Mouse (Mus musculus): Measurements from ENCODE around the gene Rtkn2. TPM values are rescaled to one million over a fixed set of nuclear protein-coding genes. Genes with fewer than 3 reads are reported as not detected.

The Rtkn2 gene
- polyA plus RNA-seq, 1 experiment from 2014 or later = 14.0 TPM

DNA sequence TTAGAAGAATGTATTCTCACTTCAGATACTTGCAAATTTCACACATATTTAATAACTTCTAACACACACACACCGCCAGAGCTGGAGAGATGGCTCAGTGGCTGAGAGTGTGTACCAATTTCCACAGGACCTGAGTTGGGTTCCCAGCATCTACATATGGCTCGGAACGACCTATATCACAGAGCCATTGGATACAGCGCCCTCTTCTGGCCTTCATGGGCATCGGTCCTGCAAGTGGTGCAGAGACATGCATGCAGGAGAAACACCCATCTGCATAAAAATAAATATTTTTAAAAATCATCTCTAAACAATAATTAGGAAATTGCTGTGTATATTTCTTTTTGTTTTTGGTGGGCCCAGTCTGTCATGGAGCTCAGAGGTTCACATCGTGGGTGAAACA is 22.1 kb downstream of the Rtkn2 start:
- no peak for ATAC-seq (ENCODE audit: low FRiP score)
- Histone ChIP-seq H3K36me3 (no peaks in the 10 kb centered on the region), H3K27ac (no peak overlapping the region), H3K9me3 (replicated peaks) (no peaks in the 10 kb centered on the region), H3K4me3 (no peak overlapping the region), H3K27me3 (no peaks in the 10 kb centered on the region), H3K4me1 (peaks cover 2% of the 10 kb centered on the region), H3K9ac (no peak overlapping the region), H3K4me2 (replicated peaks) (no peak overlapping the region)
- 90% methylated on average over 6 of the region's 6 CpGs for WGBS

GRCm38 (mm10) chr10:68003651-68004422 is 24.5 kb downstream of the Rtkn2 start:
- peaks cover 2% of the 10 kb centered on the region for H3K4me1 ChIP-seq
- H3K9ac ChIP-seq = no peak overlapping the region
- no peak overlapping the region for H3K27ac ChIP-seq
- H3K27me3 ChIP-seq = no peaks in the 10 kb centered on the region
- H3K9me3 ChIP-seq (replicated peaks) = no peaks in the 10 kb centered on the region
- no peaks in the 10 kb centered on the region for H3K36me3 ChIP-seq
- H3K4me2 ChIP-seq (replicated peaks) = no peak overlapping the region
- no peak for ATAC-seq (ENCODE audit: low FRiP score)
- no peak overlapping the region for H3K4me3 ChIP-seq
- WGBS = 79% methylated on average over 18 of the region's 18 CpGs

GRCm38 (mm10) chr10:68005404-68005803 is 26.0 kb downstream of the Rtkn2 start:
- 84% methylated on average over 17 of the region's 17 CpGs for WGBS
- no peaks in the 10 kb centered on the region for H3K9me3 ChIP-seq (replicated peaks)
- no peak overlapping the region for H3K9ac ChIP-seq
- H3K4me2 ChIP-seq (replicated peaks) = no peak overlapping the region
- no peaks in the 10 kb centered on the region for H3K27me3 ChIP-seq
- no peak overlapping the region for H3K27ac ChIP-seq
- H3K36me3 ChIP-seq = no peaks in the 10 kb centered on the region
- no peak overlapping the region for H3K4me3 ChIP-seq
- no peak for ATAC-seq (ENCODE audit: low FRiP score)
- H3K4me1 ChIP-seq = no peaks in the 10 kb centered on the region; the same call in none of the 2 replicates

DNA sequence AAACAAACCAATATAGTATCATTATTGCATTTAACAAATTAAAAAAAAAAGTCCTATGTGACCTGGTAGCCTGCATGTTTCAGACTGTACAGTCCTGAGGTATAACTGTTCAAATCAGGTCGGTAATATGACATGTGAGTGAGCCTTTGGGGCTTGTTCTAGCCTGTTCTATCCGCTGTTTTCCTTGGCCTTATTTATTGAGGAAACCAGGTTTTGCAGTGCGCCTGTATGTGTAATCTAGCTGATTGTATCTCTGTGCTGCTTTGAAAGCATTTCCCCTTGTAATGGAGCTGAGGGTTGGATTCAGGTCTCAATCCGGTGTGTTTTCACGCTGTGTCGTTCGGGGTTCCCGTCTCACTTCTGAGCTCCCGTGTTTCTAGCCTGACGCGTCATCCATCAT is 27.1 kb downstream of the Rtkn2 start:
- ATAC-seq (ENCODE audit: low FRiP score) = no peak
- H3K27ac ChIP-seq = no peak overlapping the region
- H3K4me1 ChIP-seq = no peaks in the 10 kb centered on the region
- 87% methylated on average over 11 of the region's 11 CpGs for WGBS
- H3K9ac ChIP-seq = no peak overlapping the region
- no peaks in the 10 kb centered on the region for H3K9me3 ChIP-seq (replicated peaks)
- H3K4me3 ChIP-seq = no peak overlapping the region
- H3K36me3 ChIP-seq = peaks cover 7% of the 10 kb centered on the region; the same call in 1 of the 2 replicates
- no peak overlapping the region for H3K4me2 ChIP-seq (replicated peaks)
- H3K27me3 ChIP-seq = no peaks in the 10 kb centered on the region

DNA sequence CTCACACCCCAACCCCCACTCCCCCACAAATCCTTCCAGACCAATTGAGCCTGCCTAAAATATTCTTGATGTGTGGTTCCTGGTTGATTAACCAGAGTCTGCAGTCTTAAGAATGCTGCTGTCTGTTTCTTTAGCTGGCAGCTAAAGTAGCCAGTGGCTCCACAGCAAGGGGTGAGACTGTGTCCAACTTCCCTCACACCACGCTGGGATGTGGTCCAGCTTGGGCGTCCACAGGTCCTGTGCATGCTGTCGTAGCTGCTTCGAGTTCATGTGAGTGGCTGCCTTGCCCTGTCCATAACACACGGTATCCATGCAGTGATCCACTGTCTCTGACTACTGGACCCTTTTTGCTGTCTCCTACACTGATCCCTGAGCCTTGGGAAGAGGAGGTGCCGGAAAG is 27.7 kb downstream of the Rtkn2 start:
- Histone ChIP-seq H3K4me1 (no peaks in the 10 kb centered on the region), H3K9me3 (replicated peaks) (no peaks in the 10 kb centered on the region), H3K4me2 (replicated peaks) (no peak overlapping the region), H3K9ac (no peak overlapping the region), H3K27me3 (no peaks in the 10 kb centered on the region), H3K36me3 (peaks cover 13% of the 10 kb centered on the region; the same call in 1 of the 2 replicates), H3K4me3 (no peak overlapping the region), H3K27ac (no peak overlapping the region)
- 95% methylated on average over 6 of the region's 6 CpGs for WGBS
- no peak for ATAC-seq (ENCODE audit: low FRiP score)

- no peak overlapping the region for H3K9ac ChIP-seq
- no peak overlapping the region for H3K4me2 ChIP-seq (replicated peaks)
- H3K27ac ChIP-seq = no peak overlapping the region
- H3K4me3 ChIP-seq = no peak overlapping the region
- no peaks in the 10 kb centered on the region for H3K27me3 ChIP-seq
- WGBS = 90% methylated on average over 13 of the region's 13 CpGs
- no peaks in the 10 kb centered on the region for H3K9me3 ChIP-seq (replicated peaks)
- no peak for ATAC-seq (ENCODE audit: low FRiP score)
- no peaks in the 10 kb centered on the region for H3K4me1 ChIP-seq
- peaks cover 16% of the 10 kb centered on the region; the same call in 1 of the 2 replicates for H3K36me3 ChIP-seq
Measured at GRCm38 (mm10) chr10:68008198-68008955, 29.0 kb downstream of the Rtkn2 start.

GRCm38 (mm10) chr10:68009301-68009700 is 29.9 kb downstream of the Rtkn2 start:
- no peaks in the 10 kb centered on the region for H3K27me3 ChIP-seq
- H3K4me1 ChIP-seq = no peaks in the 10 kb centered on the region
- no peaks in the 10 kb centered on the region for H3K9me3 ChIP-seq (replicated peaks)
- no peak for ATAC-seq (ENCODE audit: low FRiP score)
- 93% methylated on average over 9 of the region's 9 CpGs for WGBS
- no peak overlapping the region for H3K27ac ChIP-seq
- H3K4me2 ChIP-seq (replicated peaks) = no peak overlapping the region
- peaks cover 16% of the 10 kb centered on the region; the same call in 1 of the 2 replicates for H3K36me3 ChIP-seq
- H3K9ac ChIP-seq = no peak overlapping the region
- no peak overlapping the region for H3K4me3 ChIP-seq

DNA sequence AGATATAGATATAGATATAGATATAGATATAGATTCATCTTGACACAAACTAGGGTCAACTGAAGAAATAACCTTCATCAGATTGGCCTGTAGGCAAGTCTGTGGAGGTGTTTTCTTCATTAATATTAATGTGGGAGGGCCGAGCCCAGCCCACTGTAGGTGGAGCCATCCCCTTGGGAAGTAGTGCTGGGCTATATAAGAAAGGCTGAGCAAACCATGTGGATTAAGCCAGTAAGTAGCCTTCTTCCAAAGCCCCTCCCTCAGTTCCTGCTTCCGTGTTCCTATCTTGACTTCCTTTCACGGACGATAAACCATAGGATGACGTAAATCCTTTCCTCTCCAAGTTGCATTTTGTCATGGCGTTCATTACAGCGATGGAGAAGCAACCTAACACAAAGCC is 30.5 kb downstream of the Rtkn2 start:
- Histone ChIP-seq H3K36me3 (peaks cover 16% of the 10 kb centered on the region; the same call in 1 of the 2 replicates), H3K27me3 (no peaks in the 10 kb centered on the region), H3K9ac (no peak overlapping the region), H3K27ac (no peak overlapping the region), H3K4me1 (no peaks in the 10 kb centered on the region), H3K4me3 (no peak overlapping the region), H3K9me3 (replicated peaks) (no peaks in the 10 kb centered on the region), H3K4me2 (replicated peaks) (no peak overlapping the region)
- no peak for ATAC-seq (ENCODE audit: low FRiP score)
- WGBS = 93% methylated on average over 7 of the region's 7 CpGs

DNA sequence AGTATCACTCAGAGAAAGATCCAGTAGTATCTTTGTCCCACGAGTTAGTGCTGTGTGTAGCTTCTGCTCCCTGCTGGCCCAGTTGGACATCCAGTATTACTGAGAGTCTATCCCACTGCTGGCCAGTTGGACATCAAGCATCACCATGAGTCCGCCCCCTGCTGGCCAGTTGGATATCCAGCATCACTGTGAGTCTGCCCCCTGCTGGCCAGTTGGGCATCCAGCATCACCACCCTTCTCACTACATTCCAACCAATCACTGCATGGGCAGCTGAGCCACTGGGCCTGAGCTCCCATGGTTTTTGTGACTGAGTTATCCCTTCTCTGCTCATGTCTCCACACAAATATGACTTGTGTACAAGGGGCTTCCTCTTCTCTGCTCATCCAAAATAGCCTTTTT is 33.8 kb downstream of the Rtkn2 start:
- Histone ChIP-seq H3K4me2 (replicated peaks) (no peak overlapping the region), H3K4me1 (no peaks in the 10 kb centered on the region), H3K36me3 (peaks cover 16% of the 10 kb centered on the region; the same call in 1 of the 2 replicates), H3K27me3 (no peaks in the 10 kb centered on the region), H3K9me3 (replicated peaks) (no peaks in the 10 kb centered on the region), H3K9ac (no peak overlapping the region), H3K27ac (no peak overlapping the region), H3K4me3 (no peak overlapping the region)
- no peak for ATAC-seq (ENCODE audit: low FRiP score)
- 79% methylated on average over 2 of the region's 2 CpGs for WGBS

DNA sequence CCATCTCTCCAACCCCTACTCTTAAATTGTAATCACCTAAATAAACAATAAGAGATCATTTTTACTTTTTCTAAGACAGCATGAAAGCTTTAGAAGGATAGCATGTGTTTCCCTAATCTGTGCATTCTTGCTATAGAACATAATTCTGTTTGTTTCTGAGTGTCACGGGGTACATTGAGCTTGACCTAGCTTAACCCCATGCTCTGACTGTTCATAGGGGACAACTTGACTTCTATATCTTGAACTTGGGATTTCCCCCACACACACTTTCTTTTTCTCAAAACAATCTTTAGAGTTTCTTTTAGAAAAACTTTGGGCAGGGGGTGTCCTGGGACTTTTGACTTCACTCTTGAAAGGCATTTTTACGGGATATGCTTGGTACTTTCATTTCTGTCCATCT is 41.4 kb downstream of the Rtkn2 start:
- H3K4me1 ChIP-seq = no peaks in the 10 kb centered on the region
- no peak for ATAC-seq (ENCODE audit: low FRiP score)
- no peak overlapping the region for H3K4me2 ChIP-seq (replicated peaks)
- no peak overlapping the region for H3K4me3 ChIP-seq
- 94% methylated on average over 2 of the region's 2 CpGs for WGBS
- no peaks in the 10 kb centered on the region for H3K9me3 ChIP-seq (replicated peaks)
- H3K36me3 ChIP-seq = peaks cover 11% of the 10 kb centered on the region
- H3K27me3 ChIP-seq = no peaks in the 10 kb centered on the region
- H3K9ac ChIP-seq = no peak overlapping the region
- no peak overlapping the region for H3K27ac ChIP-seq

DNA sequence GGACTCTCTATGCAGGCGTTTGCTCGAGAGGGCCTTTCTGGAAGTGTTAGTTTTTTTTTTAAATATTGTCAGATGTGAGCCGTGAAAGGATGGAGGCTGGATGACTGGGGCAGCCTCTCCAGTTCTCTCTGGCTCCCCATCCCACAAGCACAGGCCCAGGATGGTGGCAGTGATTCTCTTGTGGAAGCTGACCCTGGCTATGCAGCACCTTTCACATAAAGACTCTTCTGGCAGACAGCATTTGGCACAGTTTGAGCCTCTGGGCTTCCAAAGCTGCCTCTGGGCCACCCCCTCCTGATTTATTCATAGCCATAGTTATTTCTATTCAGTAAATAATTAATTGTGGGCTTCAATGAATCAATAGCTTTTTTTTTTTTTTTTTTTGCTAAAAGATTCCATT is 46.3 kb downstream of the Rtkn2 start:
- ATAC-seq (ENCODE audit: low FRiP score) = no peak
- Histone ChIP-seq H3K27me3 (no peaks in the 10 kb centered on the region), H3K4me2 (replicated peaks) (no peak overlapping the region), H3K27ac (peak overlapping the region; percentile 35; the same call in 1 of the 2 replicates), H3K36me3 (peaks cover 7% of the 10 kb centered on the region; the same call in 1 of the 2 replicates), H3K4me1 (no peaks in the 10 kb centered on the region), H3K9me3 (replicated peaks) (no peaks in the 10 kb centered on the region), H3K4me3 (no peak overlapping the region), H3K9ac (no peak overlapping the region)
- WGBS = 73% methylated on average over 3 of the region's 3 CpGs

DNA sequence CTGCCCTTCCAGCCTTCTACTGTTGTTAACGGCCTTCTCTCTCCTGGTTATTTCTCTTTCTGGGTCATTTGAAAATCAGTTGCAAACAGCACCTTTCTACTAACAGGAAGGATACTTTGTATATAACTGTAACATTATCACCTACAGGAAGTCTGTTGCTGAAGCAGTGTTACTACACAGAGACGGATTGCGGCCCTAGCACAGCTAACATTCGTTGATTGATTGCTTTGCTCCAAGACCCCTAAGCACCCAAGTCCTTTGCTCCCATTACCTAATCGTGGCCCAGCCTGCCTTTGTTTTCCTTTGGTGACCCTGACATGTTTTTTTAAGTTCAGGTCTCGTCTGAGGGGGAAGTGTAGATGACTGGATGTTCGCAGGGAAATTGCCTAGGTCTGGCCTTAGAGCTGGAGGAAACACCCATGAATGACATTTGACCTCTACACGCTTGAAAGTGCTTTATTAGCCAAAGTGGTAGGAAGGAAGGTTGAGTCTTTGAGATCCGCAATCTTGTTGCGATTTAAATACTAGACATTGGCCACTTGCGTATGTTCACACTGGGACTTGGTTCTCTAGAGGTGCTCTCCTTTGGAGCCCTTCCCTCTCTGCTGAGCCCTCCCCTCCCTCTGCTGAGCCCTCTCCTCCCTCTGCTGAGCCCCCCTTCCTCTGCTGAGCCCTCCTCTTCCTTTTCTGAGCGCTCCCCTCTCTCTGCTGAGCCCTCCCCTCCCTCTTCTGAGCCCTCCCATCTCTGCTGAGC is 49.1 kb downstream of the Rtkn2 start:
- 62% methylated on average over 12 of the region's 12 CpGs for WGBS
- no peaks in the 10 kb centered on the region for H3K9me3 ChIP-seq (replicated peaks)
- H3K36me3 ChIP-seq = peaks cover 13% of the 10 kb centered on the region; the same call in 1 of the 2 replicates
- H3K9ac ChIP-seq = no peak overlapping the region
- H3K4me2 ChIP-seq (replicated peaks) = no peak overlapping the region
- no peak for ATAC-seq (ENCODE audit: low FRiP score)
- no peak overlapping the region for H3K4me3 ChIP-seq
- no peak overlapping the region for H3K27ac ChIP-seq
- H3K27me3 ChIP-seq = no peaks in the 10 kb centered on the region
- no peaks in the 10 kb centered on the region for H3K4me1 ChIP-seq
